Mouse (Mus musculus) frontal cortex, postnatal 14 days (tissue): ENCODE results near the gene Dus3l.

Source experiments
- DNase-seq, 2 experiments: peaks; one replicate each; pipeline ENCODE4 v3.0.0; 2022; ENCODE audit warnings: low spot score in 2 of 2

Gene Dus3l

DNA sequence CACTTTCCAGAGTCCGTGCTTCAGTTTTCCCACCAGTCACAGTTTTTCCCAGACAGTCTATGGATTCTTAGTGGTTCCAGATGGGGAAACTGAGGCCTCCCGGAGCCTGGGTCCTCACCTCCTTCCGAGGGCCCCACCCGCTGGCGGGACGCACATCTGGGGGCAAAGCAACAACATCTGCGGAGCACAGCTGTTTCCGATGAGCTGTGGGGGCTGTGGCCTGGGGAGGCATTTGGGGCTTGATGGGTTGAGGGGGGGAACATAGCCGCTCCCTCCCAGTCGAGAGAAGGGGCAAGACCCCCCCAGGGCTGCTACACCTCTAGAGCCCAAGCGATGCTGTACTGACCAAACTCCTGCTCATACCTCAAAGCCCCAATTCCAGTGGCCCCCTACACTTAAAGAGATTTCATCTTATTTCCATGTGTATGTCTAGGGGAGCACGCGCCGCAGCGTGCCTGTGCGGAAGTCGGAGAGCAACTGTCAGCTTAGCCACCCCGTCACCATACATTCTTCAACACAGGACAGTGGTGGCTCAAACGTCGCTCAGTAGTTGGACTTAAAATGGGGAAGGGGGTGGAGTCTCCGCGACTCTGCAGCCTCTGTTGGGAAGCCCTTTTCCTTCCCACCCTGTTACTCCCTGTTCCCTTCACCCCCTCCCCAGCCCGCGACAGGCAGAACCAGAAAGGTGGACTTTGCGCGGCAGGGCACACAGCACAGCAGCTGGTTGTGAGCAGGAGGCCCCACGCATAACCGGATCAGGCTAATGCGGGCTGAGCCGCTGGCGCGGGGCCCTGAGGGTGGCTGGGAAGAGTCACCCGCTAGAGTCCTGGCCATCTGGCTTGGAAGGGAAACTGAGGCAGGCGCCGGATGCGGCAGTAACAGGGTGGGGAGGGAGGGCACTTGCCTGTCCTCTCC lies 10.0 kb upstream of the Dus3l start:
- DNase-seq, result no peak

DNA sequence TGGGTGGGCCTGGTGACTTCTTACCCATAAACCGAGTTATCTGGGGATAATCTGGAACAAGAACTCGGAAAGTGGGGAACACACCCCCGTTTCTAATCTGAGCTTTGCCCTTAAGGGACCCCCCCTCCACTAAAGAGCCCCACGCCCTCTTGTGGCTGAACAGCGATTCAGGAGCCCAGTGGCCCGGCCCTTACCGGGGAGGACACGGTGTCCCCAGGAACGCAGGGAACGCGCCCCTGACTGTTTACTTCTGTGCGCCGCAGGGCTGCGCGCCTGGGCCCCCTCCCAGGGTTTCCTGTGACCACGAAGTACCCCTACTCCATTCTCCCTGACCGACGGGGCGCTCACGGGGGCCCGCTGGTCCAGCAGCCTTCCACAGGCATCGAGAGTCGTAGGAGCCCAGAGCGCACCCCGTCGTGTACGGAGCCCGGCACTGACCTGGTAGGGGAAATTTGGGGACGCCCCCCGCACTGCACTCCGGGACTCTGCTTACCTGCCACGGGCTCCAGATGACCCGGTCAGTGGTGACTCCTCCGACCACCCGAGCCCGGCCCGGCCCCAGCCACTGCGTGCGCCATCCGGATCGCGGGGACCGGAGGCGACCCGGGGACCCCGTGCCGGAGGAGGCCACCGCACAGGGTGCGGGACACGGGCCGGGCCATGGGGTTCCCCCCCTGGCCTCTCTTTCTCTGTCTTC lies 7.7 kb upstream of the Dus3l start:
- DNase-seq, result no peak

DNA sequence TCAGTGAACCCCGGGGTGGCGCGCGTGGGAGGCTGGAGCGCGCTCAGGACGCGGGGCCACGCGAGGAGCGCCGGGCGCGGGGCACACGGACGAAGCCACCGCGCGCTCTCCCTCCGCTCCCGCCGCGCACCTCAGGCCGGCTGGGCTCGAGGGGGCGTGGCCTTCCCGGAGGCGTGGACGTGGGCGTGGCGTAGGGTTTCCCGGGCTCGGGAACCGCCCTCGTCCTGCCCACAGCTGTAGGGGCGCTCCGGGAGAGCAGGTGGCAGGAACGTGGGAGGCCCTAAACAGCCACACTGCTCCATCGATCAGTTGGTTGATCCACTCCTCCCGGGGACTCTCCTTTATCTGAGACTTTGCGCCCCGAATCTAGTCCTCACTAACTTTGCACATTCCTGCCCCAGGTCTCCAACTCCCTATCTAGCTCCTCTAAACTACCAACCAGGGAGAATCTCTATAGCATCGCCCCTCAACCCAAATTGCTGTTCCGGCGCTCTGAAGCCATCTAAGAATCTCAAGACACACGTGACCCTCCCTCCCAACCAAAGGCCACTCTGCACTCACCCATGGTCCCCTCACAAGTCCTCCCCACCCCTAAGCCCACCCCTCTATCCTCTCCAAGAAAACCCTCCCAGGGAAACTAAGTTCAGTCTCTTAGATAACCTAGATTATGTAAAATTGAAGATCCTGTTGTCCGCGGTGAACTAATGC lies 7.0 kb upstream of the Dus3l start, which contains the start of gene Nrtn:
Gene Nrtn, minus strand, starts transcription at position 115 of the 708 bp plus-strand sequence.
- peak in 1 of 2 experiments; percentile 53 for DNase-seq

DNA sequence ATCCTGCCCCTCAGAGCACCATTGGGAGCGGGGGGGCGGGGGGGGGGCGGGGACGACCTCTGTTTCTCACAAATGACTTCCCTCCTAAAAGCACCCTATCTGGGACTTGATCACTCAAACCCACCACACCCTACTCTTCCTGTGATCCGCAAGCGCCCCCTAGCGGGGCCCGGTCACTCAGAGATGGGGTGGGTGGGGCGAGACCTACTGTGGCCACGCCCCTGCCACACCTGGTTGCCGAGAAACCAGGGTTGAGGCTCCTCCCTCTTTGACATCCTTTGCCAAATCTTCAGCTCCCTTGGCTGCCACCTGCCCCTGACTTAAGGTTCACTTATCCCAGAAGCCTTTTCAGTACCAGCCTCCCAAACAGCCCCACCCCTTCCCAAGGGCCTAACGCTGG lies 6.4 kb upstream of the Dus3l start:
- peak; percentile 51 to 56 for DNase-seq

DNA sequence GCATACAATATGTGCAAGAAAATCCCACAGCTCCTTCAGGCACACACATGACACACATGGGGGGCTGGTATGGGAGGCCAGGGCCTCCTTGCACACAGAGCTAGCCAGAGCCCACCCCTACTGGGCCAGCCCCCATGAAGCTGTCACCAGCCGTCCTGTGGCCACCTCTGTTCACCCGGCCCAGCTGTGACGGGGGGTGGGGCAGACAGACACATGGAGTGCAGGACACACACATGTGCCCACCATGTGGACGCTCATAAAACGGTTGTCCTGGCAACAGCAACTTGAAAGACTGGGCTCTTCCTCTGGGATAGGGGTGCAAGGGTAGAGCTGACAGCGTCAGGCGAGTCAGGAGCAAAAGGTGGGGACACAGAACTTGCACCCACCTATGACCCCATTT lies 5.3 kb upstream of the Dus3l start:
- no peak for DNase-seq

DNA sequence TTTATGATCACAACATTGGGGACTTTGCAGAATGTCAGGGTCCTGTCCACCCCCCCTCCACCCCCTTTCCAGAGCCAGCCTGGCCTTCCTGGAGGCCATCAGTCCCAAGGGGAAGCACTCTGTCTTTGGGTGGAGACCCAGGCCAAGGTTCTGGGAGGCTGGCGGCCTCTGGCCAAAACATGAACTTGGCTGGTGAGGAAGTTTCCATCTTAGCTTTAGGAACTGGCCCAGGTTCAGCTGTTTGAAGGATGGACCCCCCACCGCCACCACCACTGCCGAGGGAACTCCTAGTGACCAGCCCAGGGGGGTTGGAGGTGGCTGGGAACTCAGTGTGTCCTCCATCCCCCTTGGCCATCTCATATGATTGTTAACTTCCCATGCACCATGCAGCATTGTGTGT lies 3.5 kb upstream of the Dus3l start:
- DNase-seq, result no peak

DNA sequence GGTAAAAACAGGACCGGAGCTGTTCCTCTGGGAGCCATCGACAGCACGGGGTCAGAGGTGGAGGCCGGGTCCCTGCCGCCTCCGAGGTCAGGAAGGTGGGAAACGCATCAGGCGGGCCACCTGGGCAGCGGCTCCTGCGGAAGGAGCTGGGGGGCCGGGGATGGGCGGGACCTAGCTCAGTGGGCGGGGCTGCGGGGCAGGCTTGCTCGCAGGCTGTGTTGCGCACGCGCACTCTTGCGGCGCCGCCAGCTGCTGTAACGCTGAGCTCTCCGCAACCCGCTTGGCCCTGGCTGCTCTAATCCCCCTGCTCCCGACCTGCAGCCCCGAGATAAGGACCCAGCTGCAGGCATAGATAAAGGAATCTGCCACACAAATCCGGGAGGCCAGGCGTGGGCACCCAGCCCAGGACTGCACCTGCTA lies 2.6 kb upstream of the Dus3l start:
- peak; percentile 61 to 79 for DNase-seq

DNA sequence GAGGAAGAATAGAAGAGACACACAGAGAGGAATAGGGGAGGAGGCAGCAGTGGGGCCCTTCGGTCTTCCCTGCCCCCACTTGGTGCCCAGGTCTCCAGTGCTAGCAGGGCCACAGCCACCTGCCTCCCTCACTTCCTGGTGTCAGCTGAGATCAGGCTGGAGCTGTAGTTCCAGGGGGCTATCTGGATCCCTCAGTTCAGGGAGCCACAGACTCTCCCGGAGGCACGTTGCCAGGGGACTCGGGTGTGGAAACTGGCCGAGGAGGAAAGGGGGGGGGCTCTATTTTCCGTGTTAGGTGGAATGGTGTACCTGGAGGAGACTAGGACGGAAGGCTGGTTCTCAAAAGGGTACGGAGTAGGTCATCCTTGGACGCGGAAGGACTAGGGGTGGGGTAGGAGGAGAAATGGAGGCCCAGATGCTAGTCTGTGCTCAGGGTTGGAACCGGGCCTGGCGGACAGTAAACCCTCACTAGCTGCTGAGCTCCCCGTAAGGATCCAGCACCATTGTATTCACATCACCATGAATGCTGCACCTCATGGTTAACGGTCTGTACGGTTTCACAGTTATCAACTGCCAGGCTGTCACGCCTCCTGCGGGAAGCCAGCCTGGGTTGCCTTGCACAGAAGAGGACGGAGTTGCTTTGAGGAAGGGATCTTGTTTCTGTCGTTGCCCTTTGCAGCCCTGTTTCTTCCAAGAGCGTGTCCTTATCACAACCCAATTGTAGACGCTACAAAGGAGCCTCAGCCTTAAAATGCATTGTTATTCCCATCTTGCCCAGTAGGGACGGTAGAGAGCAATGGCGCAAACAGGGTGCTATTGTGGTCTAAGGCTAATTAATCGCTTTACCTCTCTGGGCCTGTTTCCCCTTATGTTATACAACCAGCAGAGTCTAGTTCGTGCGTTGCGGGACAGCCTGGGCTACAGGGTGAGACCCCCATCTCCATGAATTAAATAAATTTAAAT lies 1.5 kb upstream of the Dus3l start:
- peak; percentile 48 to 54 for DNase-seq

DNA sequence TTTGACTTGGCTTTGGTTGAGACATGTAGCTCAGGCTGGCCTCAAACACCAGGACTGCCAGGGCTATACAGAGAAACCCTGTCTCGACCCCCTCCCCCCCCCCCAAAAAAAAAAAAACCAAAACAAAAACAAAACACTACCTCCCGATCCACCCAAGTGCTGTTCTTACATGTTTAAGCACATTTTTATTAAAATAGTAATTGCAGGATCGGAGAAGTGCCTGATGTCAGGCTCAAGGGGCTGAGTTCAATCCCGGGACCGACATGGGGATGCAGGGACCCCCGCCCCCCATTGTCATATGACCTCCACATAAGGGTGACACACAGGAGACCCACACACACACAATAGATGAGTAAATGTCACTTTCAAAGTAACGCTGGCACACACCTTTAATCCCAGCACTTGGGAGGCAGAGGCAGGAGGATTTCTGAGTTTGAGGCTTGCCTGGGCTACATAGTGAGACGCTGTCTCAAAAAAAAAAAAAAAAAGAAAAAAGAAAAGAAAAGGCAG lies 761 bp upstream of the Dus3l start:
- DNase-seq, result no peak

DNA sequence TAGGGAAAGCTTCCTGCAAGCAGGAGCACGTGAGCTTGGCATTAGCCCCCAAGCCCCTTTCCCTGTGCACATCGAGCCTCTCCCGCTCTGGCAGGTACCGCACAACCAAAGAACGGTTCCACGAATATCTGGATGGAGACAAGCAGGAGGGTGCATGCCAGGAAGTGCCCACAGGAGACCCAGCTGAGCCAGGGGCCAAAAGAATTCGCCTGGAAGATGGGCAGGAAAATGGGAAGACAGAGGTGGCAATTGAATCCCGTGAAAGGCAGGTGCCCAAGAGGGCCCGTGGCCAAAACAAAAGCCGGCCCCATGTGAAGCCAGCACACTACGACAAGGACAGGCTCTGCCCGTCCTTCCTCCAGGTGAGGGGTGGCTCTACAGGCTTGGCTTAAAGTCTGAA lies 874 bp downstream of the Dus3l start:
- peak in 1 of 2 experiments; percentile 37 for DNase-seq

DNA sequence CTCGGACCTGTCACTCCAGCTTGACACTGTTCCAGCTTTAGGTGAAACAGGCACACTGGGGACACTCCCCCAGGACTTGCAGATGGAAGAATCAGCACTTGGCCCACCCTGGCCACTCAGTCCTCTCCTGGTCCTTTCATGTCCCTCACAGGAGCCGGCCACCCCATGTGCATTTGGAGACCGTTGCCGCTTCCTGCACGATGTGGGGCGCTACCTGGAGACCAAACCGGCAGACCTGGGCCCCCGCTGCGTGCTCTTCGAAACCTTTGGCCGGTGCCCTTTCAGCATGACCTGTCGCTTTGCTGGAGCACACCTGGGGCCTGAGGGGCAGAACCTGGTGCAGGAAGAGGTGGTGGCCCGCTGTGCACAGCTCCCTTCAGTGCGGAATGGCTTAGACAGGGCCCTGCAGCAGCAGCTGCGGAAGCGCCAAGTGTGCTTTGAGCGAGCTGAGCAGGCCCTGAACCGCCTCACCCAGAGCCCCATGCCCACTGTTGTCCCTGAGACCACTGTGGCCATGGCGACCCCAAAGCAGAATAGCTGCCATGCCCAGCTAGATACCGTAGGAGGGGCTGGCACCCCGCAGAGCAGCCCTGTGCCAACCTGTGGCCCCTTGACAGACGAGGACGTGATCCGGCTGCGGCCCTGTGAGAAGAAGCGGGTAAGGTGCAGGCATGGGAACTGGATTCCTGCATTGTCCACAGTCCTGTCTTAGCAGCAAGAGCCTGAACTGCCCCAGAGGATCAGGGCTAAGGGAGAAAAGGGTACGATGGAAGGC lies 2.3 kb downstream of the Dus3l start:
- no peak for DNase-seq

DNA sequence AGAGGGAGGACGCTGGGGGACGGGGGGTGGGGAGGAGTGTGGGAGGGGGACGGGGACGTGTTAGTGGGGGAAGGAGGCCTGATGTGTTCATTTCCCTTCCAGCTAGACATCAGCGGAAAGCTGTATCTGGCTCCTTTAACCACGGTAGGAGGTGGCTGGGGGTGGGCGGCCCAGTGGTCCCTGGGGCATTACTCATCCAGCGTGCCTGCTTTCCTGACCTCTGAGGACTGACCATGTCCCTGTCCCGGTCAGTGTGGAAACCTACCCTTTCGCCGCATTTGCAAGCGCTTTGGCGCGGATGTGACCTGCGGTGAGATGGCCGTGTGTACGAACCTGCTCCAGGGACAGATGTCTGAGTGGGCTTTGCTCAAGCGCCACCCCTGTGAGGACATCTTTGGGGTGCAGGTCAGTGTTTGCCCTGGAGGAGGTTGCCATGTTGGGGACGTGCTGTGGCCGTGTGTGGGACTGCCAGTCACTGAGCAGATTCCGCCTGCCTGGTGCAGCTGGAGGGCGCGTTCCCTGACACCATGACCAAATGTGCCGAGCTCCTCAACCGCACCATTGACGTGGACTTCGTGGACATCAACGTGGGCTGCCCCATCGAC lies 3.1 kb downstream of the Dus3l start:
- DNase-seq, result no peak

DNA sequence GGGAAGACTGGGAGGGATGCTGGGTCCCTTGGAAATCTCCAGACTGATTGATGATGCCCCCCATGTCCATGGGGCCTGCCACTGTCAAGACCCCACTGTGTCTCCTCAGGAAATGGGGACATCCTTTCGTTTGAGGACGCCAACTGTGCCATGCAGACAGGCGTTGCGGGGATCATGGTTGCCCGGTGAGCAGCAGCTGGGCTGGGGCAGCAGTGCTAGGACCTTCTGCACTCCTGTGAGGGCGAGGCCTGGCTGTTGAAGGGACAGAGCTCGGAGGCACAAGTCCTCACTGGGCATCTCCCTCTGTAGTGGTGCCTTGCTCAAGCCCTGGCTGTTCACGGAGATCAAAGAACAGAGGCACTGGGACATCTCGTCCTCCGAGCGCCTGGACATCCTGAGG lies 4.4 kb downstream of the Dus3l start:
- DNase-seq, result no peak

DNA sequence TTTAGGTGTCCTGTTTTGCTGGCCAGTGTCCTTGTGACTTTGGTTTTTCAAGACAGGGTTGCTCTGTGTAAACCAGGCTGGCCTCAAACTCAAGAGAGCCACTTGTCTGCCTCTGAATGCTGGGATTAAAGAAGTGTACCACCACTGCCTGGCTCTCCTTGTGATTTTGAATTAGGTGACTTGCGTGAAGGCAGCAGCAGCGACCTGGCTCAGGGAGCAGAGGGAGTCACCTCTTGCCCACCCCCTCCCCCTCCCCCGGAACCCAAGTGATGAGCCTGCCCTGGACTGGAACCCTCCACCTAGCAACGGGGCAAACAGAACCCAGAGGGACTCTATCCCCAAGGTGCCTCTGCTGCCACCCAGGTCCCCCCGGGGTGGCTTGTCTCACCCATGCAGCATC lies 5.4 kb downstream of the Dus3l start, which contains the start of gene Prr22:
Gene Prr22, plus strand, starts transcription at position 301 of the 400 bp plus-strand sequence.
- no peak for DNase-seq

DNA sequence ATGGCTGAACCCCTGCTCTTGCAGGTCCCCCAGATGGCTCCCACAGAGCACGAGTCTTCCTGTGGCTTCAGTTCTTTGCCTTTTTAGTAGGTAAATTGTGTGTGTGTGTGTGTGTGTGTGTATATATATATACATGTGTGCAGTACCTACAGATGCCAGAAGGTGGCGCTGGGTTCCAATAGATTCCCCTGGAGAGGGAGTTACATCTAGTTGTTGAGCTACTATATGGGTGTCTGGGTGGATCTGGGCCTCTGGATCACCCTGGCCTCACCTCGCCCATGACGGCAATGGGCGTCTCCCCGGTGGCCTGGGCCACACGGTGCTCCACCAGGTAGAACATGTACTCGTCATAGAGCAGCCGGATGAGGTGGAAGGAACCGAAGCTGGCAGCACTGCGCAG lies 13.0 kb downstream of the Dus3l start:
- no peak for DNase-seq

DNA sequence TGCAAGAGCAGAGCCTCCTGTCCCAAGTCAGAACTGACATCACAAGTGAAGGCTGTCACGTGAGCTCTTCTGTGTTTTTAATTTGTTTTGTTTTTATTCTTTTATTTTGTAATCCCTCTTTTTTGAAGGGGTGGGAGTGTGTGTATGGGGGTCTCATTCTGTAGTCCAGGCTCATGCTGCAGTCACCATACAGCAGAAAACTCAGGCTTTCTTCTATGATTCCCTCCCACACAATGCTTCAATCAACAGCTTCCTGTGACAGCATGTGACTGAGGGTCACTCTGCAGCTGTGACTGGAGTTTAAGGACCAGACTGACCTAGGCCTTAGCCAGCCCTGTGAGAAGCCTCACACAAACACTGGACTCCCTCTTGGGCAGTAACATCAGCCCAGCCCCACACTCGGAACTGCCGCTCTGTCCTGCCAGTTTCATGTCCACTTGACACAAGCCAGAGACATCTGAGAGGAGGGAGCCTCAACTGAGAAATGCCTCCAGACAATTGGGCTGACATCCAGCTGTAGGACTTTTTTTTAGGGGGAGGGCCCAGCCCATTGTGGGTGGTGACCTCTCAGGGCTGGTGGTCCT lies 14.3 kb downstream of the Dus3l start:
- DNase-seq, result no peak

DNA sequence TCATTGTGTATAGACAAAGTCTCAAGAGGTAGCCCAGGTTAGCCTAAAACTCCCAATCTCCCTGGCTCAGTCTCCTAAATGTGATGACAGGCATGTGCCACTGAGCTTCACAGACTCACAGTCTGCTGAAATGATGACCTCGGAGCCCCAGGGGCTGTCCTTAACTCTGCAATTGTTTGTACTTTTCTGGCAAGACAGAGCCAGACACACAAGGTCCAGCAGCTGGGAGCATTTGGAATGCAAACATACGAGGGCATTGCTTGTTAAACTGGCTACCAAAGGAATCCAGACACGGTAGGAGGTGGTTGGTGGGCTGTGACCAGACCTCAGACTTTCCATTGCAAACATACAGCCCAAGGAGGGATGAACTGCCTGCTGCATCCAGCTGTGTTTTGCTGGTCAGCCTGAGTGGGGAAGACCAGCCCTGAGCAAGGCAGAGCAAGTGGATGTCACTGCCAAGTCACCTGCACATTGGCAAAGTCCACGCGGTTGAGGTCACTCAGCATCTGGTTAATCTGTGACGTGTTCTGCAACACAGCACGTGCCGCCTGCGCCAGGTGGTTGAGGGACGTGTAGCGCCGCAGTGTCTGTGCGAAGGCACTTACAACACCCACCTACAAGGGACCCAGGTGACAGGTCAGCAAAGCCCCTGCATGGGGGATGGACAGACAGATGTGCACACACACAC lies 15.9 kb downstream of the Dus3l start:
- DNase-seq, result no peak

DNA sequence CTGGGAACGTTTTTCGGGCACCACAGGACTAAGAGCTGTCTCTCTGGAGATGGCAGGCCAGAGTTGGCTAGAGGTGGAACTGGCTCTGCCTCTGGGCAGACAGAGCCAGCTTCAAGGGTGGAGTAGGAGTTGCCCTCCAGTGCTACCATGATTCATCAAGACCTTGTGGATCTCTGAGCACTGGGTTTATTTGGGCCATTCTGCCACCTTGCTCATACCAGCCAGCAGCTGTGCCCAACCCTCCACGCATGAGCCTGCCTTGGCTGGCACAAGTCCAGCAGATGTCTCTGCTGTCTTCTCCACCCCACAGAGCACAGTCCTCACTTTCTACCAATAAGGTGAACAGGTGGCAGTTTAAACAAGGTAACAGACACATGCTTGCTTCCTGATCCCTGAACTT lies 24.3 kb downstream of the Dus3l start:
- DNase-seq, result no peak

DNA sequence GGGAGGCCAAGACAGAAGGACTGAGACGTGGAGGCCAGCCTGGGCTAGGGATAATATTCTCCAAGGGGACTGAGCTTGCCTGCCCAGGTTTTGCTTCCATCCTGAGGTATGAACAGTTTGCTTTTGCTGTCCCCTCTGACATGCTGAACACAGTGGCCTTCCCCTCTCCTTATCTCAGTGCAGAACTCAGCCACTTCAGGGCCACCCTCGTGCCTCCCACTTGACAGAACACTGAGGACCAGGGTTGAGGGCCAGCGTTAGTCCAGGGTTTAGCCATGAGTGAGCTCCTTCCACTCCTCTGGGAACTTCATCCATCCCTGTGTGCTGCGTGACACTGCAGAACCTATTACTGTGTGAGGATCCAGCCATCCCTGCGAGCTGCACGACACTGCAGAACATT lies 24.7 kb downstream of the Dus3l start:
- no peak for DNase-seq
